Mouse (Mus musculus) ovary, postnatal 36 days (tissue): ENCODE results near the gene Erfe.
A peak's percentile ranks its signal among the peaks of the same experiment; 100 is the strongest.

ENCODE experiments used
- DNase-seq: peaks from one replicate; pipeline ENCODE4 v3.0.0; 2022; ENCODE audit warnings: low spot score, mixed read lengths

The Erfe gene

GRCm38 (mm10) chr1:91373414-91373835 lies 7.2 kb downstream of the Erfe start:
- DNase-seq, result no peak

GRCm38 (mm10) chr1:91380453-91381090 lies 14.3 kb downstream of the Erfe start:
- peak; percentile 61 for DNase-seq

- DNase-seq, result no peak
These were observed 14.9 kb downstream of the Erfe start for GRCm38 (mm10) chr1:91381091-91381471.

DNA sequence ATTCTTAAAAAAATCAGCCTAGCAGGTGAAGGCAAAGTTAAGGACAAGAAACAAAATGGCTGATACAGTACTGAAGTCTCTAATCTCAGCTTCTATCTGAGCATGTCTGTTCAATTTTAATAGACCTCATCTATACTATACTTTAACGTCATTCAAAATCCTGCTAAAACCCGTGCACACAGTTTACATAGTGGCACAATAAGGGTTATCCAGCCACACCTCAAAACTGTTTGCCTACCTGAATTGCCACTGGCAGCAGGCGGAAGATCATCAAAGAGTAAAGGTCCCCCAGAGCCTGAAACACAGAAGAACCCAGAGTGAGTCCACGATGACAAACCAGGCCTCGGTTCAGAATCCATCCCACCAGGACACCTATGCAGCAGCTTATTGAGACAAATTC lies 24.1 kb downstream of the Erfe start:
- no peak for DNase-seq

- no peak for DNase-seq
These were observed 31.7 kb downstream of the Erfe start for GRCm38 (mm10) chr1:91397927-91398259.

DNA sequence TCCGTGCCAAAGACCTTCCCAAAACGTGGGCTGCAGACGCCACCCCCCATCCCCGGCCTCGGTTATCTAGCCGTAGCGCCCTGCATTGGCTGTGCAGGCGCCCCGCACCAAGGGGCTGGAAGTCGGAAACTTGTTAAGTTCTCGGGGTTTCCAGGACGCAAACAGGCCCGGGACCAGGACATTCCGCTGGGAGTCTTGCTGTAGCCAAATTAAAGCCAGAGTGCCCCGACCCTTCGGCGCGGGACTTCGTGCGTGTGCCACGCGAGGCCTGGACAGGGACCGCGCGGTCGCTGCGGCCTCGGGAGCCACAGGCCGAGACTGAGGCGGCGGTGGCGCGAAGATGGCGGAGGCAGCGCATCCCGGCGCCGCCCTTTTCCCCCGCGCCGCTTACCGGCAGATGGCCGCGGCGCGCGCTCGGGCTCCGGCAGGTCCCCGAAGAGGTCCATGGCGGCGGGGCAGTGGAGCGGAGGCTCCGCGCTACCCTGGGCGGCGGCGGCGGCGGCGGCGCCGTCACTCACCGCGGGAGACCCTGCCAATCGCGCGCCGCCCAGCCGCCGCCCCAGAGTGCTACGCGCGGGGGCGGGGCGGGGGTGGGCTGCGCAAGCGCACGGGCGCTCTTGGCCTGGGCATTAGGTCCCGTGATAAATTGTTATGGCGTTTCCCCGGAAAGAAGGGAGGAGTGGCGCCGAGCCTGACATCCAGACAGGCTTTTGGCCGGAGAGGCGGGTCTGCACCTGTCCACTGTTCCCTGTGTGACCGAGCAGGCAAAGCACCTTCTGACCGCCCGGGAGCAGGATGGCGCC lies 32.2 kb downstream of the Erfe start, which contains the start of gene Ilkap:
Gene Ilkap, minus strand, starts transcription at position 556 of the 803 bp plus-strand sequence.
- DNase-seq, result peak; percentile 83

DNA sequence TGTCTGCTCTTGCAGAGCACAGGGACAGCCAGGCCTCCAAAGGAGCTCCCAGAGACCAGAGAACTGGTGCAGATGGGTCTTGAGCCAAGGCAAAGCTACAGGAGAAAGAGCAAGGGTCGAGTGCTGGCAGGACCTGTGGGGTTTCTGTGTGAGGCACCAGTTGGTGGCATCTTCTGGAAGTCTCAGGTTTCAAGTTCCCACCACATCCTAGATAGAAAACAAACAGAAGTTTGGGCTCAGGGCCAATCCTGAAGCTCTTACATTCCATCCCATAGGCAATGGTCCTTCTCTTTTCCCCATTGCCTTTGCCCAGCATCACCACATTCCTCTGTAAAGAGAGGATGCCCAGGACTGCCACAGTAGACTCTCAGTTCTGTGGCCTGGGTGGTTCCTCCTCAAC lies 38.7 kb downstream of the Erfe start:
- no peak for DNase-seq

DNA sequence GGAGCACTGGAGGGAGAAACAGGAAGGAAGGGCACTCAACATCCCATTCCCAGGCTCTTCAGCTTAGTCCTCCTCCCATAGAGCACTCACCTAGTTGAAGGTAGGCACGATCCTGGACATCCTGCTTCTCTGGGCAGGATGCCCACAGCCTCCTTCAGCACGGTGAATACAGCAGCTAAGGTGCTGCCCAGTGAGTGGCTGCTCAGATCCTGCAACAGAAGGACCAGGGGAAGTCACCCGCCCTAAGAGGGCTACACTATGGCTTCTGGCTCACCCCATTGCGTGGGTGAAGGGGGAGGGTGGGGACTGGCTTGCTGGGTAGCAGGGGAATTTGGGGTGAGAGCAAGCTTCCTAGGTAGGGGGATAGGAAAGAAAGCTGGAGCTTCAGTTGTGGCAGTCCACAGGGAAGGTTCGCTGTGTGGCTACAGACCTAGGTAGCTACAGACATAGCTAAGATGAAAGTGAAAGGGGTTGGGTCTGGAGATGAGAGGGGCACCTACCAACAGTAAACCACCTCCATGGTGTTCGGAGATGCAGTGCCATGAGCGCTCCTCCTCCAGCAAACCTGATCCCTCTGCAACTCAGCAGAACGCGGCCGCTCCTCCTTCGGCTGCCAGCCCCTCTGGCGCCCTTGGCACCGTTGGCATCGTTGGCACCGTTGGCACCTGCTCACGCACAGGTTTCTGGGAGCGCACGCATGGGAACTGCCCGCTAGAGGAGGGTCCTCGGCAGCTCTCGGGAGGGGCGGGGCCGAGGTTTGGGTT lies 39.4 kb downstream of the Erfe start:
- DNase-seq, result no peak

DNA sequence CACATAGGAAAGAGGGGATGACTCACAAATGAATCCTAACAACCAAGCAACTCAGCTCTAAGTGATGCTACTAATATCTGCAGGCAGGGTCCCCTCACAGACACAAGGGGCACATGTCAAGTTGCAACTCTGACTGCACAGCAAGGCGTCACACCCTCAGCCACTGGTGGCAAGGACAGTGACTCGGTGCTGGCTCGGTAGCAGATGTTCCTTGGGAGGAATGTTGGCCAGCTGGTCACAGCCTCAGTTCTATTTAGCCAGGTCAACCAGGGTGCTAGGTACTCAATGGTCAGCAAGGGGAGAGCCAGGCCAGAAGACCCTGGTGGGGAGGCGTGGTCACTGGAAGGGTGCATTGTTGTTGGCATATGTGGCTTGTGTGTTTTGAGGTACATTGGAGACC lies 41.6 kb downstream of the Erfe start:
- DNase-seq, result no peak

DNA sequence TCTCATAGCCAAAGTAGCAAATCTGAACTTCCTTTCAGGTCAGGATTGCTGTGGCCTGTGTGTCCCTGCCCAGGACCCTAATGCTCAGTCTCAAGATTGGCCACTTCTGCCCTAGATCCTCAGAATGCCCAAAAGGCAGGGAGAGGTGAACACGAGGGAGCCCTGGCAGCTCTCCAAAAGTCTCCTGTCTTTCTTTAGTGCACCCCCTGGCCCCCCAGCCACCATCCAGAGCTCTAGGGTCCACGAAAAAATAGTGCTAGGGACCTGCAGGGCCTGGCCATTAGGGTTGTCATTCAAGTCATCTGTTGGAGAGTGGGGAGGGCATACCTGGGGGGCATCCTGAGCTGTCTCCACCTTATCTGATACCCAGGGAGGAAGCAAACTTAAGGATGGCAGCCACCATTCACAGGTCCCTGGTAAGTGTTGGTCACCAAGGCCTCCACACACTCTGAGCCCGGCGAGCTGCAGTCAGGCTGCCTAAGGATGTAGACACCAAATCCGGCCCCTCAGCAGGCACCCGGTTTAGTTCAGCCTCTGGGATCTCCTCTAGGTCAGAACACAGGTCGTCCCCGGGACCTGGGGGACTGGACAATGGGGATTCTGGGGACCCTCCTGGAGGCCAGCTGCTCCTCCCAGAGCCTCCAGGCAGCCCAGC lies 45.5 kb downstream of the Erfe start:
- DNase-seq, result no peak

- DNase-seq, result peak; percentile 34
These were observed 46.2 kb downstream of the Erfe start for GRCm38 (mm10) chr1:91412286-91413029.

- DNase-seq, result peak; percentile 92
These were observed 46.8 kb downstream of the Erfe start for GRCm38 (mm10) chr1:91413030-91413506.

- DNase-seq, result no peak
These were observed 47.3 kb downstream of the Erfe start for GRCm38 (mm10) chr1:91413536-91413897.

DNA sequence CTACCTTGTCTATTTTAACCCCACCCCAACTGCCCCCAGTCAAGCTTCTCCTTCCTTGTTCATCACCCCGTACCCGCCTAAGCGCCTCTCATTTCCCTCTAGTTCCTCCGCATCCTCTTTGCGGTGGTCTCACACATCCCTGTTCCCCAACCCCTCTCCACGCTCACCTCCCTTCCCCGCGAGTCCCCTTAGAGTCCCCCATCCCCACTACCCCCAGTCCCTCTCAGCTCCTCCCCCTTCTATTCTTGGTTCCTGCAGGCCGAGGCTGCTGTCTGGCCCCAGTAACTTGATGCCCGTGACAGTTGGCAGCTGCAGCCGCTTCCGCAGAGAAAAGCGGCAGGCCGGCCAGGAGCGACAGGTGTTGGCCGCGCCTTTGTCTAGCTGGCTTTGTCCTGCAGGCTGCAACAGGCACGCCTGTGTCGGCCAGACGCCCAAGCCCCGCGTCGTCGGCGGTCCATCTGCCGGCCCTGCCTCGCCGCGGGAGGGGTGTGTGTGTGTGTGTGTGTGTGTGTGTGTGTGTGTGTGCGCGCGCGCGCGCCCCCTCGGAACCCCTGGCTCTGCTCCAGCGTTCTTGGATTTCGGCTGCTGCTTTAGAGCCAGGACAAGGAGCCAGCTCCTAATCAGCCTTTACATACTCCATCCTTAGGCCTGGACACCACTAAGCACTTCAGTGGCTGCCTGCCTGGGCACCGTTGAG lies 47.8 kb downstream of the Erfe start, which contains the start of gene Hes6:
Gene Hes6, minus strand, starts transcription at position 141 of the 697 bp plus-strand sequence.
- peak; percentile 67 for DNase-seq

DNA sequence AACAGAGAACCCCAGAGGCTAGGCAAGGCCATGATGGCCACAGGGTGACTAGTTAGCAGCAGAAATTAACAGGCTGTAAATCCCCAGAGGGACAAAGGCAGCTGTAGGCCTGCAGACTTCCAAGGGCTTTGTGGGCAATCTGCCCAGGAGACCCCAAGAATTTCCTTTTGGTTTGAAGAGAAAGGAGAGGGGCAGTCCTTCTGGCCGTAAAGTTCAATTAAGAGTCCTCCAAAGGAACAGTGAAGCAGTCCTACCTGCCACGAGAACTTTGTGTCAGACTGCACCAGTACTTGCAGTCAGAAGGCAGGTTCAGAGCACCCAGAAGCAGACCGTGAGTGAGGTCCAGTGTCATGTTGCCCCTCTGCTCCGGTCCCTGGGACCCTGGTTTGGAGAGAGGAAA lies 48.7 kb downstream of the Erfe start:
- DNase-seq, result no peak

- DNase-seq, result no peak
These were observed 49.1 kb downstream of the Erfe start for GRCm38 (mm10) chr1:91415311-91415710.

GRCm38 (mm10) chr1:91417991-91418390 lies 51.8 kb downstream of the Erfe start:
- DNase-seq, result no peak

- no peak for DNase-seq
These were observed 53.8 kb downstream of the Erfe start for GRCm38 (mm10) chr1:91419862-91420600.

DNA sequence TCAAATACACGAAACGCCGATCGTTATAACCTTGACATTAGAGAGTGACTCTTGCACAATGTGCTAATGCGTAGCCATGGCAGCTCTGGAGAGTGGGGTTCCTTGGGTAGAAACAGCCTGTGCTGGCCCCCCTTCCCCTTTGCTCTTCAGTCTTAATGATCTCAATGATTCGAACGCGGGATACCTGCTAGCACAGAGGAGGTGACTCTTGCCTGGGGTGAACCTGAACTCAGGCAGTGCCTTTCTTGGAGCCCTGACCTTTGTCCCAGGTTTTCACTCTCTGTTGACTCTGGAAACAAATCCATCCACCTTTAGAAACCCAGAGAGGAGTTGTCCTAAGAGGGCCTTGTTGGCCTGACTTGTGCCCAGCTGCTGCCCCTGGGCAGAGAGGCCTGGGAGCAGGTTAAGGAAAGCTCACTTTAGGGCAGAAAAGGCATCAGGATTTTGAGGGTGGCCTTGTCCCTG lies 54.4 kb downstream of the Erfe start:
- no peak for DNase-seq
